Mouse (Mus musculus) heart, adult 11 months (tissue): Measurements from ENCODE around the gene Spata31d1d.
"Not testable (repeated sequence)": the region's sequence is repeated elsewhere in the genome, so short reads cannot be mapped to it uniquely, and the experiment has no call there.

Experiments used
- DNase-seq: peaks from one replicate; pipeline ENCODE4 v3.0.0; 2022

Spata31d1d gene

DNA sequence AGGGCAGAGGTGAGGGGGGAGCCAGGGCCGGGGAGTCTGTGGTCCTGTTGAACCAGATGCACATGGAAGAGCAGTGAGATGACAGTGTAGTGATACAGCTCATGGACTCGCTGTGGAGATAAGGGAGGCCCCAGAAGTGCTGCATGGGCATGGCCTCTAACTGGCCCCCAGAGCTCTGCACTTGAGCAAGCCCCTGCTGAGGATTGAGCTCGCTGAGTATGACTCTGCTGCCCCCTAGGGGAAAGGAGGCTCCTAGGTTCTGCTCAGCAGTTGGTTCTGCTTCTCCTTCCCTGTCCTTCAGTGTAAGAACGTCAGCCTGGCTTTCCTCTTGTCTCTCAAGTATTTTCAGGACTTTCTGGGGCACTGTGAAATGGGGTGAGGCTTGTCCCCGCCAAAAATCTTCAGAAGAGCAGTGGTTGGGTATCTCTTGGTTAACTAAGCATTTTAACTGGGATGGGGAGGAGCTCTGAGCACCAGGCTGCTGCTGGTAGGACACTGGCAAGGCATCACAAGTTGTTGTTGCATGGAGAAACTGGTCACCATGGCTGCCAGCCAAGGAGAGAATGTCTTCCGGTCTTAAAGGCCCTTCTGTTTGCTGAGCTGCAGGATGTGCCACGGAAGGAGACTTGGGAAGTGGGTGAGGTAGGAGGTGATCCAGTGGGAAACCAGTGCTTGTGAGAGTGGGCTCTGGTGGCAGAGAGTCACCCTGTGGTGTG is 3.0 kb downstream of the Spata31d1d start:
- DNase-seq, result peak; percentile 96

DNA sequence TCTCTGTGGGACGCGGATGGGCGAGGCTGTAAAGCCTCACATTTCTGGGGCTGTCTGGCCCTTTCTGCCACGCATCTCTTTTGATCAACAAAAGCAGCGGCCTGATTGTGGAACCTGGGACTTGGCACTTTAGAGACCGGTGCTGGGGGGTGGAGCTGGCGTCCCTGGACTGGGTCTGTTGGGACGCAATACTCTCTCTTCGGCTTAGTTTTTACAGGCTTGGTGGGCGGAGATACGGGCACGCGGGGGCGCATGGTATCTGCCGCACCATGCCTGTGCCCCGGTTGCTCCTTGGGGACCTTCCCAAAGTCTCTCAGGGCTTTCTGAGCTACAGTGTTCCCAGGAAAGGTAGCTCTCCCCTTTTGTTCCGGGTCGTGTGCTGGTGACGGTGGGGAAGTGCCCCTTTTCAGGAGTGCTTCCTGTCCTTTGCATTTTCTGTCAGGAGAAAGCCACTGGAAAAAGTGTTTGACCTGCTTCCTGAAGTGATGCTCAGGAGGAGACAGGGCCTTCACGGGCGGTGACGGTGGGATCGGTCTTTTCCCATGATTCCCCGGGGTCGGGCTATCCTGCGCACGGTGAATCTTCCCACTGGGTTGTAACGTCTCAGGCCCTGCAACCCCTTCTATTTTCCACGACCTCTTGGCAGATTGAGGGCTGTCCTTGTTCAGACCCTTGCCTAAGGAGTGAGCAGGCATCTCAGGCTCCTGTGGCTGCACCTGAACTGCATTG is 5.2 kb downstream of the Spata31d1d start:
- no peak for DNase-seq

DNA sequence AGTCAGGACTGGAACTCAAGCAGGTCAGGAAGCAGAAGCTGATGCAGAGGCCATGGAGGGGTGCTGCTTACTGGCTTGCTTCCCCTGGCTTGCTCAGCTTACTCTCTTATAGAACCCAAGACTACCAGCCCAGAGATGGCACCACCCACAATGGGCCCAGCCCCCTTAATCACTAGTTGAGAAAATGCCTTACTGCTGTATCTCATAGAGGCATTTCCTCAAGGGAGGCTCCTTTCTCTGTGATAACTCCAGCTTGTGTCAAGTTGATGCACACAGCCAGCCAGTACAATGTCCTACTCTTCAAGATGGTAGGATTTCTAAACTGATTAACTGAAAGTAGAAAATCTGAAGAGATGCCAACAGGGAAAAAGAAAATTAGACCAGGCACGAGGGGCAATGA is 9.5 kb downstream of the Spata31d1d start:
- DNase-seq, result not testable (repeated sequence)

DNA sequence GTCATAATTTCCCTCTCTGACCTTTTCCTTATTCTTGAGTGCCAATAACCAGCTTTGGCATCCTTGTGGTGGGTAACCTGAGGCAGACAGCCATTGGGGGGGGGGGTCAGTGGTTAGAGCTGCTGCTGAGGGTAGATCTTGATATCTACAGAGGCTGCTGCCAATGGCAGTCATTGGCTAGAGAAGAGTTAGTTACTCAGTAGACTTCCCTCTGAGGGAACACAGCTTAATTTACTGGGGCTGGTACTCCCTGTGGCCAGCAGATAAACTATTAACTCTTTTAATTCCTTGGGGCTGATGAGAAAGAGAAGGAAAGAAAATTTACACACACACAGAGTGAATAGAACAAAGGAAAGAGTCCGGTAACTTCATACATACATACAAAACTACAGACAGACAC is 12.1 kb downstream of the Spata31d1d start:
- DNase-seq, result no peak

DNA sequence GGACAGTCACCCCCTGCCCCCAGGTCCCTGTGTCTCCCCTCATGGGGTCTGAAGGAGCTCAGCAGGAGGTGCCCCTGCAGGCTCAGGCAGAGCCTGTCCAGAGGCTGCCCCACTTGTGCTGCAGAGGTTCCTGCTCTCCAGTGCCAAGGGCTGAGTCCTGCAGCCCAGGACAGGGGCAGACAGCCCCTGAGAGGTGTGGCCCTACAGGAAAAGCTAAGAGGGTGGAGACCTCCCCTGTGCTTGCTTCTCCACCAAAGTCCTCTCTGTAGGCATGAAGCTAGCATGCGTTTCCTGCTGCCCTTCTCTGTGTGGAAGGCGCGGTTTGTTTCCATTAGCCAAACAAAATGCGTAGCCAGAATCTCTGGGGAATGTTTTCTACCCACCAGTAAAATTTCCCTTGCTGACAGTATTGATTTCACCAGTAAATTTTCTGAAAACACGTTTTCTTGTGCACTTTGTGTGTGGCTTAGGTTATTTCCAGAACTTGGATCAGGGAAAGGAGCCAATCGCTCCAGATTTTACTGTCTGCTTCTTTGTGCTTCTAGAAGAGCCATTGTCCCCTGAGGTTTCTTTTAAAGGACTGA is 12.6 kb downstream of the Spata31d1d start:
- peak; percentile 97 for DNase-seq

DNA sequence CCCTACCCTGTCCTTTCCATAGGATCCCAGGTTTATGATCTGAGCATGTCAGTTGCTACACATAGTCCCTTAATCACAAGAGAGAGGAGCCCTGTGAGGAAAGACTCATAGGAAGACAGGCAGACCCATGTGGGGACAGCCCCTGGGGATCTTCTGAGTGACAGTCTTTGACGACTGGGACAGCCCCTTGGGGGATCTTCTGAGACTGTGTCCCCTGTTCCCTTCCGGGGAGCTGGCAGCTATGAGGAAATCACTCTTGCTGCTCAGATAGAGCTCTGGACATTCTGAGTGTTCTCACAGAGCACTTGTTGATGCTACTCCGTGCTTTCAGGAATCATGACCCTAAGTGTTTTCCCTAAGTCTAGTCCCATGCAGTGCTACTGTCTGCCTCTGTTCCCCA is 17.8 kb downstream of the Spata31d1d start:
- no peak for DNase-seq

DNA sequence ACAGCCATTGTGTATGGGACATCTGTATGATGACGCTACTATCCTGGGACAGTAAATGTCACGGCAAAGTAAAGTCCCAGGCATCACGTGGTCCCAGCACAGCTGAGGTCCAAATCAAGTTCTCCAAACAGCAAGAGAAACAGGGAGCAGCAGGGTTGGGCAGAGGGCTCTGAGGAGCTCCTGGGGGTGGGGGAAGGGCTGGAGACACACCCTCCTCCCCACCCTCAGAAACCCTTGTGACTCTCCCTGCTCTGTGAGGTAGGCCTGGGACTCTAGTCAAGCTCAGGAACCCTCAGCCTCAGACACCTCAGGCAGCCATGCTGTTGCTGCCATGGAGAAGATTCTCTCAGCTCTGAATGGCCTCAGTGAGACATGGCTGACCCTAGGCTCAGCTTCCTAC is 19.6 kb downstream of the Spata31d1d start, which contains the start of gene Spata31d1b:
Gene Spata31d1b, plus strand, starts transcription at position 301 of the 400 bp plus-strand sequence.
- DNase-seq, result not testable (repeated sequence)

DNA sequence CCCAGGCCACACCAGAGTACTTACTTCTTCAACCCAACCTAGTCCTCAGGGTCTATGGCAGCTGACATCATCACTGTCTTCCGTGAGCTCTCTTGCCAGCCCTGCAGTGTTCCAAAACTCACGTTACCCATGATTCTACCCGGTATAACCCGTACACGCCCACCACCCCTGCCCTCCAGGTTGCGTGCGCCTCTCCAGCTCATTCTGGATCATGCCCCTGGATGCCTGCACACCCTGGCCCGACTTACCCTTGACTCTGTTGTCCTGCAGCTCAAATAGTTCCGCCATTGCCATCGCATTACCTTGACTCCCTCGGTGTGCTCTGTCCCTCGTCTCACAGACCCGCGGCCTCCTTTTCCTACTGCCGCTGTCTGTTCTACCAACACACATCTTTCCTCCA is 21.3 kb downstream of the Spata31d1d start, which contains the start of gene Spata31d1a:
Gene Spata31d1a, minus strand, starts transcription at position 101 of the 400 bp plus-strand sequence.
- no peak for DNase-seq

DNA sequence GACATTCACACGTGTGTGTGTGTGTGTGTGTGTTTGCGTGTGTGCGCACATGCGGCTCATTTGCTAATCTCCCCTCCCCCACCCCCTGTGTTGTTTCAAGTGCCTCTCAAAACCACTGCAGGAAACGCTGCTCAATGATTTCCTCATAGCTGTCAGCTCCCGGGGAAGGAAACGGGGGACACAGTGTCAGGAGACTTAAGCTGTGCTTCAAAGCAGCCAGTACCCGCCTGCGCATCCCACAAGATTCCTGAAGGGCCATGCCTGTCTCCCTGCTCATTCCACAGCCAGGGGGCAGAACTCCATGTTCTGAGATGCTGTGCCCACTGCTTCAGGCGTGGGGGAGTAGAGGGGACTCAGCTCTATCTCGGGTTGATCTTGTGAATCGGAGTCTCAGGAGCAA is 27.0 kb downstream of the Spata31d1d start:
- DNase-seq, result peak; percentile 93

DNA sequence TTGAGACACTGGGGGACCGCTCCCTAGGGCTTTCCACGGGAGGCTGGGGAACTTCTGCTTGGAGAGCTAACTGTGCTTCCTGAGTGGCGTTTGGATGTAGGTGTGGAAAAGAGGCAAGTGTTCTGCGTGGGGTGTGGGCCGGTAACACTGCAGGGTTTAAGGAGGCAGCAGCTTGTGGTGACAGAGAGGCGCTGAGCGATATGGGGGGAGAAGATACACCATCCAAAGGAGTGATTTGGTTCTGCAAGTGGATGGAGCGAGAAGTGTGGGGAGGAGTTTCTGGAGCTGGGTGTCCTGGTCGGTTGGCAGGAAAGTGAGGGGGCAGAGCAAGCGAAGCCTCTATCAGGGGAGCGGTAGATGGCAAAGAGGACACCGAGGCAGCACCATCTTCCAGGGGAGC is 28.0 kb downstream of the Spata31d1d start:
- no peak for DNase-seq

DNA sequence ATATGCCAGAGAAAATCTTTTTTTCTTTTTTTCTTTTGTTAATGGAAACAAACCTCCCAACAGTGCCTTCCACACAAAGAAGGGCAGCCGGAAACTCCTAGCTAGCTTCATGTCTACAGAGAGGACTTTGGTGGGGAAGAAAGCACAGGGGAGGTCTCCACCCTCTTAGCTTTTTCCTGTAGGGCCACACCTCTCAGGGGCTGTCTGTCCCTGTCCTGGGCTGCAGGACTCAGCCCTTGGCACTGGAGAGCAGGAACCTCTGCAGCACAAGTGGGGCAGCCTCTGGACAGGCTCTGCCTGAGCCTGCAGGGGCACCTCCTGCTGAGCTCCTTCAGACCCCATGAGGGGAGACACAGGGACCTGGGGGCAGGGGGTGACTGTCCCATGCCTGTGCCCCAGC is 31.4 kb downstream of the Spata31d1d start:
- DNase-seq, result not testable (repeated sequence)

DNA sequence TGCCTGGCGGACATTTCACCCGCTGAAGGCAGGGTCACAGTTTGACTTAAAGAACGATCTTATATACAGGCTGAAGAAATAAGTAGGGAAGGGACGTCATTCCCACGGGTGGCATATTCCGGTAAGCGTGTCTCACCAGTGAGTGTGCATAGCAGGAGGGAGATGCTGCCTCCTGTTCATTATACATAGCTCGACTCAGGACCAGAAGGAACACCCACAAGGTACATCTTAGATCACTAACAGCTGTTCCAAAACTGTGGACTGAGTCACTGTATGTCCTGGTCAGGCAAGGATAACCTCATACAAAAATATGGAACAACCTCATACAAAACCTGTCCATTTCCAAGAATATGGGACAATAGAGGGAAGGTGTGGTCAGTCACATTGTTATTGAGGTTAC is 32.4 kb downstream of the Spata31d1d start:
- DNase-seq, result no peak

DNA sequence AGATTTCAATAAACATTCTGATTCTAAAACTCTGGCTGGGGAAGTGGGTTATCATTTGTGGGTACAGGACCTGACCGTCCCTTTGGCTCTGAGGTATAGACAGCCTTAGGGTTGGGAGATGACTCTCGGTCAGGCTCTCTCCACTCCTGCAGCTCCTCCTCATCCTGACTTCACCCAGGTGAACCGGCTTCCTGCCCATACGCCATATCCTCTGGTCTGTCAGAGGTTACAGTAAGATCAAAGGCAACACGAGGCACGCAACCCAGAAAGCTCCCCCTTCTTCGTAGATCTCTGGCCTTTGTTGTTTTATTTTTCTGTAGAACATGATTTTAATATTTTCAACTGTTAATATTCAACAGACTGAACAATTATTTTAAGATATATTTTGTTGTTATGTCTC is 35.8 kb downstream of the Spata31d1d start:
- no peak for DNase-seq

DNA sequence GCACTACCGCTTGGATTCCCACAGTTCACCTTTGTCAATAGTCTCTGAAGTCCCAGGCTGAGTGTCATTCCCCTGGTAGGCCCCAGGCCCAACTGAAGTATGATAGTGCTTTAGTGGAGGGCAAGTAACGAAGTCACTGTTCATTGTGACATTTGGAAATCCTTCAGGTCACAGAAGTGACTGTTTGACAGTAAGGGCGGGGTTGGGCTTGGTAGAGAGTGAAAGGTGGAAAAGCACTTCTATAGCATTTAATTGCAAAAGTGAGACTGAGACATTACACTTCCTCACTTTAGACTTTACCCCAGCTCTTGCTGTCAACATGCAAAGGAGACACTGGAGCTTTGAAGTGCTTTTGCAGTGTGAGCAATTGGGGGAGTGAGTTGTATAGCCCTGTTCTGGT is 37.5 kb downstream of the Spata31d1d start, which contains the start of gene 4921517D22Rik:
Gene 4921517D22Rik, minus strand, starts transcription at position 101 of the 400 bp plus-strand sequence.
- DNase-seq, result no peak

DNA sequence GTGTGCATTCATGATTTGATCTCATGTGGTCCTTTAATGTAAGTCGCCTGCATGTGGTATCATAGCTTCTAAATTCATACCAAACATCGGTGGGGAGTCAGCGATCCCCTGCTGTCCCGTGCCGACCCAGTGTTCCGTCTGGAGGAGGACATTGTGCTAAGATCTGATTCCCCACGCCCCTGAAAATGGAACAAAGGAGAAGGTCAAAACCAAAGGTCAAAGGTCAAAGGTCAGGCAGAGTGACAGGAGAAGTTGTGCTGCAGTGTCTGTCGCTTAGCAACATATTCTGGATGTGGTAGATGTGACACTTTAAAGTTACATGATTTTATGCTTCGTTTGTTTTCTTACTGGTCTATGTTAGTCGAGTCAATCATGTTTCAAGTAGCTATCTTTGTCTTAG is 40.1 kb downstream of the Spata31d1d start:
- no peak for DNase-seq

DNA sequence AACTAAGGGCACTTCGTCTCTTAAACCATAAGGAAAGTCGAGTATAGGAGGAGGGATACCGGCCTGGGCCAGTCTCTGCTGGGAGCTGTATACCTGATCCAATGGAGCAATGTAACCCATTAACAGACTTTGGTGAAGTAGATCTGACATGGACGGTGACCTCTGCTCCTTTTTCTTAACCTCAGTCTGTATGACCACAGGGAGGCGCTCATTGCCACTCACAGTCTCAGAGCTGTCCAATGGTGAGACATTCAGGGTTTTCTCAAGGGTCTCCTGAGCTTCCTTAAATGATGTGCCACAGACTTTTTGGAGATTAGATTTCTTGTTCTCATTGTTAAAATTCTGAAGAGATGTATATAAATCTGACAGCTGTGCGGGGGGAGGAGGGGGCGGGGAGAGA is 41.0 kb downstream of the Spata31d1d start:
- no peak for DNase-seq

DNA sequence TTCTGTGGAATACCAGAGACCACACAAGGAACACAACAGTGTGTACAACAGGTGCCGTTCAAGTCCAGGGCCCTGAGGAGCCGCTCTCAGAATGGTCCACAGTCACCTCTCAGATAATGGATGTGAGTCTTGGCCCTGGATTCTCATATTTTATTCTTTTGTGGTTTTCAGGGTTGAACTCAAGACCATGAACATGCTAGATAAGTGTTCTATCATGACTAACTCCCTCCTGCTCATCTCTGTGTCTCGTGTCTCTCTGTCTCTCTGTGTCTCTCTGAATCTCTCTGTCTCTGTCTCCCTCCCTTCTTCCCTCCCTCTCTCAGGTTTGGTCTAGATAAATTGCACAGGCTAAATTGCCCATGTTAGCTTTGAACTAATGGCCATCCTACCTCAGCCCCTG is 41.7 kb downstream of the Spata31d1d start:
- DNase-seq, result no peak

DNA sequence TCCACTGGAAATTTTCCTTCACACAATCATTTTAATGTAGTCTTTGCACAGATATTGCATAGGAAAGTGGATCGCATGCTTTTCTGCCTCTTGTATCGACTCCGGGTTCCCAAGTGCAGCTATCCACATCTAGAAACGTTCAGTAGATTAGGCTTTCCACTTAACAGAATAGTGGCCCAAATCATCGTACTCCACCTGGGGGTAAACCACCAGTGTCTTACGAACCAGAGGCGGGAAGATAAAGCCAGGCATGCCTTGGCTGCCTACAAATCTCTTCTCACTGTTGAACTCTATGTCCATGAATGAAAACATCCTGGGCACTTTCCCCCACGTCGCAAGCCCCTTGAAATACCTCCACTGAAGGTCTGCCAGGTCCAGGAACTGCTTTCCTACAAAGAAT is 42.2 kb downstream of the Spata31d1d start:
- no peak for DNase-seq

DNA sequence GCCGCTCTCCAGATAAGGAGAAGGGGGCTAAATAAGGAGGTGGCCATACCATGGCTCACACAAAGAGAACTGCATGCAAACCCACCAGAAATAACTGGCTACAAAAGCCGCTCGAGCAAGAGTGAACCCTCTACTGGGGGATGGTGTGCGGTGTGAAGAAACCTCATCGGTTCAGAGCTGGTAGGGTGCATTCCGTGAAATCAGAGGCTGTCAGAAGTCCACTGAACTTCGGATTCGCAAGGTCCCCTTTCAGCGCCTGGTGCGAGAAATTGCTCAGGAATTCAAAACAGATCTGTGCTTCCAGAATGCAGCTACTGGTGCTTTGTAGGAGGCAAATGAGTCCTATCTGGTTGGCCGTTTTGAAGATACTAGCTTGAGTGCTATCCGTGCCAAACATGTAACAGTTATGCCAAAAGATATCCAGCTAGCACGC is 43.2 kb downstream of the Spata31d1d start:
- DNase-seq, result peak; percentile 94

DNA sequence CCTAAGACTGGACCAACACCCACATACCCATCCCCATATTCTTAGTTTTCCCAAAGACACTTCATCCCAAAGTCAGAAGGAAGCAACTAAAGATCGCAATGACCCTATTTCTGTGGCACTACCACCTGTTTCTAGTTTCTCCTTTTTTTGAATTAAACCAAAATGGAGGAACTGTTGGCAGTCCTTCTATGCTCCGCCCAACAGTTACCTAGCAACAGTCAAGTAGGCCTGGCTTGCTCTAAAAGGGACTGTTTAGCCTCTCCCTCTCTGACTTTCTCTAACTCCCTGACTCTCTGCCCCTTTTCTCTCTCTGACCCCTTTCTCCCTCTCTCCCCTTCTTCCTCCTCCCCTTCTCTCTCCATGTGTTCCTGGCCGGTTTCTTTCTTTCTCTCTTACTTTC is 46.3 kb downstream of the Spata31d1d start:
- no peak for DNase-seq

DNA sequence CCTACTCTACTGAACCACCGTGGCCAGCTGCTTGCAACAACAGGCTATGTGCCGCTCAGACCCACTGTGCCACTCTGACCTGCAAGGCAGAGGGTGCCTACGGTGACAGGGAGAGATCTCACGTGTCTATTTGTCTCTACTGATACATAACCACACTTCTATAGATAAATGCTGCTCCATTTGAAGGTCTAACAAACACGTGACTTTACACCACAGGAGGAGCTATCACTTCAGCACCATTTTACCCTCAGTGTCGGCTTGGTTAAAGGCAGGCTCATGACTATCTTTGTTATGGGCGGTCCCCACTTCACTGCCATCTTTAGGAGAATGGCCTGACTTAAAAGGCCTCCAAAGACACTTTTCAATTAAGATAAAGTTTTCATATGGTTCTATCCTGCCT is 48.9 kb downstream of the Spata31d1d start:
- no peak for DNase-seq

DNA sequence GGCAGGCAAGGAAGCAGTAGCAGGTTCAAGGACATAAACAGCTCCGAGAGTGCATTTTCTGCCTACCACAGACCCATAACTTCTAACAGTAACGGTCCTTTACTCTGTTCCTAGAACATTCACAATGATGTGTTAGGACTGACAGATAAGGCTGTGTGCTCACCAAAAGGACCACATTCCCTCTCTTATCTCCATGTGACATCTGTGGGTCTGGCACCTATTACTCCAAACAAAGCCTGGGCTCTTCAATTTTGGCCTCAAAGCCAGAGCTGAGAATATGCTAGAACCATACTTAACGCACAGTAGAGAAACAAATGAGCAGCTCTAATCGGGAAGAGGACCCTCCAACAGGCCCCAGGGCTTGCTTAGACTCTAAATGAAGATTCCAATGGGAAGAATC is 51.6 kb downstream of the Spata31d1d start:
- DNase-seq, result no peak

DNA sequence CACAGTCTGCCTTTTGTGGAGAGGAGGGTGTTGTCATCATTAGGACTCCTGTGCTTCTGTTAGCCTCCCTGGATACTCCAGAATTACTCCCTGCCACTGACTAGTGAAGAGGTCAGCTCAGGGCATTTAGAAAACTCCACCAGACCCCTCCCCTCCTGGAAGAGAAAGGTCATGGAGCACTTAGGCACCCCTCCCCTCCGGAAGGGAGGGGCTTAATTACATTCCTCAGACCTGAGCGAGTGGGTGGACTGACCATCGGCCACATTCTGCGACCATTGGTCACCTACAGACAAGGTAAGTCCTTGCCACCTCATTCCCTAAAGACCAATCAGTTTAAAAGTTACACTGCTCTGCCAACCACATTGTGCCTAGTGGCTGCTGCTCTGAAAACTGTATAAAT is 52.2 kb downstream of the Spata31d1d start:
- no peak for DNase-seq
